Mouse (Mus musculus): ENCODE measurements at regions not wholly inside any gene's neighbourhood (a gene's known extent, or its start where the extent isn't known, plus 50 kb on each side); places are given as distances from the start of the nearest gene placed in this dataset.
A peak's percentile ranks its signal among the peaks of the same experiment; 100 is the strongest.

GRCm38 (mm10) chr19:6633400-6633799 lies 90.6 kb upstream of the Slc22a12 start:
- Histone ChIP-seq H3K9me3 (no peaks in the 10 kb centered on the region), H3K4me2 (replicated peaks) (no peak overlapping the region), H3K9ac (no peak overlapping the region), H3K4me3 (no peak overlapping the region), H3K36me3 (no peaks in the 10 kb centered on the region), H3K27me3 (peaks cover 2% of the 10 kb centered on the region; the same call in 1 of the 2 replicates), H3K27ac (no peak overlapping the region), H3K4me1 (0 out of 2 replicates have a peak, but pooled peaks cover 7% of the 10 kb centered on the region)
- ATAC-seq (ENCODE audit: low FRiP score, low read depth): no peak
- 44% methylated on average over 10 of the region's 10 CpGs for WGBS

- ATAC-seq (ENCODE audit: low FRiP score, low read depth): no peak
- Histone ChIP-seq H3K36me3 (no peaks in the 10 kb centered on the region), H3K9ac (no peak overlapping the region), H3K27me3 (peaks cover 2% of the 10 kb centered on the region; the same call in 1 of the 2 replicates), H3K4me2 (replicated peaks) (no peak overlapping the region), H3K4me1 (0 out of 2 replicates have a peak, but pooled peaks cover 7% of the 10 kb centered on the region), H3K4me3 (no peak overlapping the region), H3K9me3 (no peaks in the 10 kb centered on the region), H3K27ac (no peak overlapping the region)
- 72% methylated on average over 5 of the region's 5 CpGs for WGBS
Observed at GRCm38 (mm10) chr19:6631817-6632216, 89.0 kb upstream of the Slc22a12 start.

GRCm38 (mm10) chr19:6630613-6630940 lies 87.7 kb upstream of the Slc22a12 start:
- Histone ChIP-seq H3K4me3 (no peak overlapping the region), H3K4me2 (replicated peaks) (no peak overlapping the region), H3K36me3 (no peaks in the 10 kb centered on the region), H3K27ac (no peak overlapping the region), H3K9ac (no peak overlapping the region), H3K4me1 (0 out of 2 replicates have a peak, but pooled peaks cover 7% of the 10 kb centered on the region), H3K9me3 (no peaks in the 10 kb centered on the region), H3K27me3 (peaks cover 3% of the 10 kb centered on the region)
- 67% methylated on average over 4 of the region's 4 CpGs for WGBS
- ATAC-seq (ENCODE audit: low FRiP score, low read depth): no peak

- WGBS: 89% methylated on average over 9 of the region's 9 CpGs
- Histone ChIP-seq H3K9me3 (no peaks in the 10 kb centered on the region), H3K4me1 (0 out of 2 replicates have a peak, but pooled peaks cover 6% of the 10 kb centered on the region), H3K27ac (no peak overlapping the region), H3K4me3 (no peak overlapping the region), H3K27me3 (peaks cover 8% of the 10 kb centered on the region), H3K9ac (no peak overlapping the region), H3K36me3 (no peaks in the 10 kb centered on the region), H3K4me2 (replicated peaks) (no peak overlapping the region)
- no peak for ATAC-seq (ENCODE audit: low FRiP score, low read depth)
Observed at GRCm38 (mm10) chr19:6629911-6630612, 87.2 kb upstream of the Slc22a12 start.

GRCm38 (mm10) chr19:6625574-6625973 lies 82.7 kb upstream of the Slc22a12 start:
- H3K9ac ChIP-seq: no peak overlapping the region
- H3K4me2 ChIP-seq (replicated peaks): no peak overlapping the region
- no peak overlapping the region for H3K27ac ChIP-seq
- no peaks in the 10 kb centered on the region for H3K36me3 ChIP-seq
- H3K4me3 ChIP-seq: no peak overlapping the region
- 0 out of 2 replicates have a peak, but pooled peaks cover 7% of the 10 kb centered on the region for H3K9me3 ChIP-seq
- no peaks in the 10 kb centered on the region for H3K4me1 ChIP-seq
- no peak for ATAC-seq (ENCODE audit: low FRiP score, low read depth)
- H3K27me3 ChIP-seq: peaks cover 9% of the 10 kb centered on the region; the same call in 1 of the 2 replicates
- WGBS: 77% methylated on average over 3 of the region's 3 CpGs

- 77% methylated on average over 6 of the region's 6 CpGs for WGBS
- H3K9me3 ChIP-seq: 0 out of 2 replicates have a peak, but pooled peaks cover 7% of the 10 kb centered on the region
- H3K4me2 ChIP-seq (replicated peaks): no peak overlapping the region
- H3K4me3 ChIP-seq: no peak overlapping the region
- no peak overlapping the region for H3K9ac ChIP-seq
- no peak overlapping the region for H3K27ac ChIP-seq
- ATAC-seq (ENCODE audit: low FRiP score, low read depth): no peak
- no peaks in the 10 kb centered on the region for H3K36me3 ChIP-seq
- peaks cover 9% of the 10 kb centered on the region; the same call in 1 of the 2 replicates for H3K27me3 ChIP-seq
- H3K4me1 ChIP-seq: no peaks in the 10 kb centered on the region
Observed at GRCm38 (mm10) chr19:6621023-6621422, 78.2 kb upstream of the Slc22a12 start.

- Histone ChIP-seq H3K4me2 (replicated peaks) (no peak overlapping the region), H3K4me1 (no peaks in the 10 kb centered on the region), H3K27me3 (0 out of 2 replicates have a peak, but pooled peaks cover 3% of the 10 kb centered on the region), H3K9me3 (0 out of 2 replicates have a peak, but pooled peaks cover 7% of the 10 kb centered on the region), H3K36me3 (no peaks in the 10 kb centered on the region), H3K4me3 (no peak overlapping the region), H3K9ac (no peak overlapping the region), H3K27ac (no peak overlapping the region)
- 61% methylated on average over 6 of the region's 6 CpGs for WGBS
- ATAC-seq (ENCODE audit: low FRiP score, low read depth): no peak
Observed at GRCm38 (mm10) chr19:6619546-6619945, 76.7 kb upstream of the Slc22a12 start.

- 0 out of 2 replicates have a peak, but pooled peaks cover 3% of the 10 kb centered on the region for H3K9me3 ChIP-seq
- no peak overlapping the region for H3K4me3 ChIP-seq
- H3K9ac ChIP-seq: no peak overlapping the region
- no peak overlapping the region for H3K27ac ChIP-seq
- H3K27me3 ChIP-seq: no peaks in the 10 kb centered on the region
- peaks cover 9% of the 10 kb centered on the region; the same call in 1 of the 2 replicates for H3K4me1 ChIP-seq
- H3K4me2 ChIP-seq (replicated peaks): no peak overlapping the region
- no peak for ATAC-seq (ENCODE audit: low FRiP score, low read depth)
- WGBS: 84% methylated on average over 5 of the region's 5 CpGs
- no peaks in the 10 kb centered on the region for H3K36me3 ChIP-seq
Observed at GRCm38 (mm10) chr19:6616659-6617058, 73.8 kb upstream of the Slc22a12 start.

GRCm38 (mm10) chr19:6612441-6612840 lies 69.6 kb upstream of the Slc22a12 start:
- Histone ChIP-seq H3K4me1 (peaks cover 14% of the 10 kb centered on the region; the same call in 1 of the 2 replicates), H3K27me3 (0 out of 2 replicates have a peak, but pooled peaks cover 2% of the 10 kb centered on the region), H3K9ac (no peak overlapping the region), H3K27ac (no peak overlapping the region), H3K4me3 (no peak overlapping the region), H3K9me3 (0 out of 2 replicates have a peak, but pooled peaks cover 3% of the 10 kb centered on the region), H3K4me2 (replicated peaks) (no peak overlapping the region), H3K36me3 (no peaks in the 10 kb centered on the region)
- 64% methylated on average over 7 of the region's 7 CpGs for WGBS
- ATAC-seq (ENCODE audit: low FRiP score, low read depth): no peak

GRCm38 (mm10) chr19:6611921-6612320 lies 69.1 kb upstream of the Slc22a12 start:
- Histone ChIP-seq H3K4me1 (peaks cover 14% of the 10 kb centered on the region; the same call in 1 of the 2 replicates), H3K27me3 (0 out of 2 replicates have a peak, but pooled peaks cover 2% of the 10 kb centered on the region), H3K9ac (no peak overlapping the region), H3K4me3 (no peak overlapping the region), H3K9me3 (0 out of 2 replicates have a peak, but pooled peaks cover 3% of the 10 kb centered on the region), H3K27ac (no peak overlapping the region; the same call in 1 of the 2 replicates), H3K36me3 (no peaks in the 10 kb centered on the region), H3K4me2 (replicated peaks) (no peak overlapping the region)
- ATAC-seq (ENCODE audit: low FRiP score, low read depth): peak; percentile 61; the same call in 1 of the 2 replicates
- WGBS: 49% methylated on average over 5 of the region's 5 CpGs

- Histone ChIP-seq H3K4me1 (peaks cover 14% of the 10 kb centered on the region; the same call in 1 of the 2 replicates), H3K9ac (no peak overlapping the region), H3K9me3 (0 out of 2 replicates have a peak, but pooled peaks cover 3% of the 10 kb centered on the region), H3K27me3 (0 out of 2 replicates have a peak, but pooled peaks cover 2% of the 10 kb centered on the region), H3K36me3 (no peaks in the 10 kb centered on the region), H3K4me3 (no peak overlapping the region), H3K27ac (no peak overlapping the region), H3K4me2 (replicated peaks) (no peak overlapping the region)
- no peak for ATAC-seq (ENCODE audit: low FRiP score, low read depth)
- 78% methylated on average over 5 of the region's 5 CpGs for WGBS
Observed at GRCm38 (mm10) chr19:6610715-6611114, 67.9 kb upstream of the Slc22a12 start.

- WGBS: 56% methylated on average over 8 of the region's 8 CpGs
Observed at GRCm38 (mm10) chr19:6610051-6610450, 67.2 kb upstream of the Slc22a12 start.

More at GRCm38 (mm10) chr19:6610051-6610450, 67.2 kb upstream of the Slc22a12 start:
- no peak for ATAC-seq (ENCODE audit: low FRiP score, low read depth)
- peaks cover 14% of the 10 kb centered on the region; the same call in 1 of the 2 replicates for H3K4me1 ChIP-seq
- 0 out of 2 replicates have a peak, but pooled peaks cover 2% of the 10 kb centered on the region for H3K27me3 ChIP-seq
- H3K9me3 ChIP-seq: 0 out of 2 replicates have a peak, but pooled peaks cover 3% of the 10 kb centered on the region
- H3K9ac ChIP-seq: no peak overlapping the region
- H3K36me3 ChIP-seq: no peaks in the 10 kb centered on the region
- no peak overlapping the region for H3K27ac ChIP-seq
- no peak overlapping the region for H3K4me3 ChIP-seq
- H3K4me2 ChIP-seq (replicated peaks): no peak overlapping the region

All from limb, embryonic 13.5 days (tissue).